Mouse (Mus musculus): ENCODE results near the gene Nmnat2.

- no peak for TF ChIP-seq EP300 (optimal IDR thresholded peaks at IDR 0.05)
- TF ChIP-seq CTCF (IDR thresholded peaks at IDR 0.05; ENCODE audit: low read depth) = no peak
Observed at GRCm38 (mm10) chr1:153014431-153015186, 59.8 kb downstream of the Nmnat2 start.

Measured in stomach, postnatal 0 days (tissue).